Mouse (Mus musculus) liver, adult 2 months (tissue): ENCODE measurements around the gene Sorbs1. TPM values are rescaled to one million over a fixed set of nuclear protein-coding genes. Genes with fewer than 3 reads are reported as not detected.

Source experiments
- DNase-seq: peaks from one replicate; pipeline ENCODE4 v3.0.0-alpha.2; 2011; ENCODE audit warnings: low read depth, low spot score; ENCODE audit errors: extremely low read depth
- H3K27ac ChIP-seq: fragments of 200-500 bp; replicated peaks from 2 replicates; pipeline ENCODE4 v1.5.1; 2012; ENCODE audit warnings: low read depth, mild to moderate bottlenecking, control low read depth, inconsistent platforms, low read length; ENCODE audit not compliant: insufficient read depth
- H3K27me3 ChIP-seq: fragments of 200-500 bp; 2 replicates; pipeline ENCODE4 v1.6.1; 2012; ENCODE audit warnings: mild to moderate bottlenecking, moderate library complexity, low read length, inconsistent platforms; ENCODE audit not compliant: control insufficient read depth, insufficient read depth
- H3K36me3 ChIP-seq: fragments of 200-500 bp; 2 replicates; pipeline ENCODE4 v1.6.1; 2012; ENCODE audit warnings: low read length, inconsistent platforms; ENCODE audit not compliant: control insufficient read depth, insufficient read depth
- H3K4me1 ChIP-seq: fragments of 200-500 bp; 2 replicates; pipeline ENCODE4 v1.6.1; 2011; ENCODE audit warnings: low read length; ENCODE audit not compliant: control insufficient read depth, insufficient read depth
- H3K4me3 ChIP-seq: fragments of 200-500 bp; 2 replicates; pipeline ENCODE4 v1.5.1; 2011; ENCODE audit warnings: low read depth, mild to moderate bottlenecking, control low read depth, low read length, moderate library complexity; ENCODE audit not compliant: insufficient read depth
- H3K79me2 ChIP-seq: fragments of 200-500 bp; 2 replicates; pipeline ENCODE4 v1.6.1; 2012; ENCODE audit warnings: inconsistent platforms, mild to moderate bottlenecking, low read length, moderate library complexity; ENCODE audit not compliant: control insufficient read depth, insufficient read depth
- H3K9ac ChIP-seq: fragments of 200-500 bp; 2 replicates; pipeline ENCODE4 v1.6.1; 2012; ENCODE audit warnings: low read depth, mild to moderate bottlenecking, control low read depth, inconsistent platforms, low read length
- CTCF ChIP-seq: fragments of 200-500 bp; IDR thresholded peaks from 2 replicates; pipeline ENCODE4 v1.5.1; 2011; ENCODE audit warnings: low read depth, low read length, control low read depth
- POLR2A ChIP-seq: fragments of 200-500 bp; IDR thresholded peaks from 2 replicates; pipeline ENCODE4 v1.6.1; 2011; ENCODE audit warnings: low read length, control low read depth; ENCODE audit not compliant: insufficient read depth; ENCODE audit errors: extremely low read depth
- WGBS: fragments of 180-500 bp; shearing (Covaris S2); methylation state at CpG from one replicate; pipeline ENCODE4 v1.1.7; 2018; 5-methylcytosine and 5-hydroxymethylcytosine counted together
- polyA plus RNA-seq: library from polyadenylated mRNA; depleted of rRNA; stranded (reverse); fragments of >200 nt; gene quantifications from 2 replicates; pipeline ENCODE4 v1.2.3, GENCODE M21; 2012
- total RNA-seq: library from RNA; depleted of rRNA; stranded (reverse); fragments of >200 nt; gene quantifications from 2 replicates; pipeline ENCODE4 v1.2.3, GENCODE M21; 2014

The Sorbs1 gene
- total and polyA plus RNA-seq, 2 experiments = 12.0 to 41.0 TPM

DNA sequence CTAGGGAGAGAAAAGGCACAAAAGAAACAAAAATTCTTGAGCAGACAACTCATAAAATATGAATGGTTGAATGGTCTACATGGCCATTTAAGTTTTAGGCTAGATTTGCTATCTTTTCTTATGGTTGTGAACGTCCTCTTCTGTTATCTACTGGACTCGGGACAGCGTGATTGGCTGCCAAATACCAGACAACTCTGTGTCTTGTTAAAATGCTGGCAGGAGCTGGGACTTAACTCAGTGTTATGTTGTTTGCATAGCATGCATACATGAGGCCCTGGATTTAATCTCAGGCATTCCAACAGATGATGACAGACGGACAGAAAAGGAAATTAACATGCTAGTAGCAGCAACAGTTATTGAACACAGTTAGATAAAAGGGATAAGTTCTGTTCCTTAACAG lies 72.6 kb downstream of the Sorbs1 start:
- peak; percentile 57 for DNase-seq
- no peak overlapping the region for H3K4me3 ChIP-seq
- H3K4me1 ChIP-seq = peaks cover 20% of the 10 kb centered on the region
- WGBS = 31% methylated on average over 4 of the region's 4 CpGs
- no peak for TF ChIP-seq CTCF
- no peak for TF ChIP-seq POLR2A
- H3K27me3 ChIP-seq = no peaks in the 10 kb centered on the region
- no peaks in the 10 kb centered on the region; the same call in 1 of the 2 replicates for H3K79me2 ChIP-seq
- no peak overlapping the region for H3K9ac ChIP-seq
- H3K36me3 ChIP-seq = no peaks in the 10 kb centered on the region
- H3K27ac ChIP-seq = no peak overlapping the region

- Histone ChIP-seq H3K4me1 (peaks cover 20% of the 10 kb centered on the region), H3K9ac (no peak overlapping the region), H3K27ac (no peak overlapping the region), H3K4me3 (no peak overlapping the region), H3K79me2 (no peaks in the 10 kb centered on the region; the same call in 1 of the 2 replicates), H3K36me3 (no peaks in the 10 kb centered on the region), H3K27me3 (no peaks in the 10 kb centered on the region)
- no peak for DNase-seq
- 97% methylated on average over 10 of the region's 10 CpGs for WGBS
- TF ChIP-seq POLR2A = no peak
- no peak for TF ChIP-seq CTCF
Observed at GRCm38 (mm10) chr19:40438907-40439306, 74.7 kb downstream of the Sorbs1 start.

DNA sequence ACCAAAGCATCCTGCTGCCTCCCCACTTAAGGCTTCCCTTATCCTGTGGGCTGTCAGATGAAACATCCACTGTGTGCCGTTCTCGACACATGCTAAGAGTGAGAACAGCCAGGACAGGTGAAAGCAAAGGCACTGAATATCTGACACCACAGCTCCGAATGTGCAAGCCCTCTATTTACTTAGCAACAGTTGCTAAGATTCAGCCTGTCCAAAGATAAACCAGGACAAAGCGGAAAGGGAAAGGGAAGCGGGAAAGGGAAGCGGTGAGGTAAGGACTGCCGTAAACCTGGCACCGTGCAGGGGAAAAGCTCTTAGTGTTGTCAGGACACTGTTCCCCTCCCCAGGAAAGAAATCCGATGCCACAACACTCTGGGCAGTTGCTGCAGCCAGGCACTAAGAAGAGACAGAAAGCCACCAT lies 75.9 kb downstream of the Sorbs1 start:
- H3K4me1 ChIP-seq = peaks cover 24% of the 10 kb centered on the region
- TF ChIP-seq POLR2A (no peak), CTCF (no peak)
- peak overlapping the region; percentile 32 for H3K9ac ChIP-seq
- peak overlapping the region; percentile 13 for H3K4me3 ChIP-seq
- 7% methylated on average over 9 of the region's 9 CpGs for WGBS
- H3K79me2 ChIP-seq = no peaks in the 10 kb centered on the region; the same call in 1 of the 2 replicates
- peak overlapping the region; percentile 74 for H3K27ac ChIP-seq
- H3K36me3 ChIP-seq = no peaks in the 10 kb centered on the region
- H3K27me3 ChIP-seq = no peaks in the 10 kb centered on the region
- peak; percentile 74 for DNase-seq

DNA sequence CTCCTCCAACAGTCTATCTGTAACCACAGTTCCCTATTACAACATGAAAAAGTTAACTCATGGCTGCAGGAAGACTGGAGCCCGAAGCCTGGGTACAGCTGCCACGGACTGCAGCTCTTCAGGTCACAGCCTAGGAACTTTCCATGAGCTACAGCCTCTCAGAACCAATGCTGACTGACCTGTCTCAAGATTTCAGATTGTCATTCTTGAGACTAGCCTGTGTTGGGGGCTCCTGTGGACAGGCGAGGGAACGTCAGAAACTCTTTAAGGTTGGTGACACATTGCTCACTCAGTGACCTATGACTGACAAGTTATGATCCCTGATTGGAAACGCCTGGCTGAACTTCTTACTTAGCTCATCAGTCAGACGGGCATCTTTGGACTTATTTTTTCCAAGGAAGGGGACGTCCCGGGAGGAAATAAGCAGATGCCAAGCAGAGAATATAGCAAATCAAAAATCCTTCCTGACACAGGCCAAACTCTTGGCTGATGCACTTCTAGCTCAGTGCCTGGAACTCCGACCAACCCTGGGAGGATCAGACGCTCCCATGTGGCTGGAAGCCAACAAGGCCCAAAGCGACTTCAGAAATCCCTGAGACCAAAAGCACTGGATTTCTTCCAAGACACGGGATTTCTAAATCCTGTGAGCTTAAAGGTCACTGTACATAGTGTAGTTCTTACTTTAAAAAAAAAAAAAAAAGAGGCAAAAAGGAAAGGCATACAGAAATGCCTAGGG lies 76.9 kb downstream of the Sorbs1 start:
- no peaks in the 10 kb centered on the region for H3K36me3 ChIP-seq
- WGBS = 52% methylated on average over 12 of the region's 12 CpGs
- no peaks in the 10 kb centered on the region for H3K27me3 ChIP-seq
- H3K4me3 ChIP-seq = no peak overlapping the region
- H3K27ac ChIP-seq = peak overlapping the region; percentile 74
- DNase-seq = peak; percentile 83
- TF ChIP-seq CTCF (no peak), POLR2A (no peak)
- H3K9ac ChIP-seq = no peak overlapping the region
- H3K79me2 ChIP-seq = no peaks in the 10 kb centered on the region; the same call in 1 of the 2 replicates
- peaks cover 27% of the 10 kb centered on the region for H3K4me1 ChIP-seq

- Histone ChIP-seq H3K27ac (no peak overlapping the region), H3K4me3 (no peak overlapping the region), H3K4me1 (peaks cover 27% of the 10 kb centered on the region), H3K79me2 (peaks cover 4% of the 10 kb centered on the region; the same call in 1 of the 2 replicates), H3K27me3 (no peaks in the 10 kb centered on the region), H3K36me3 (no peaks in the 10 kb centered on the region), H3K9ac (no peak overlapping the region)
- no peak for TF ChIP-seq CTCF
- no peak for TF ChIP-seq POLR2A
- WGBS = 83% methylated on average over 2 of the region's 2 CpGs
- DNase-seq = no peak
Observed at GRCm38 (mm10) chr19:40435797-40436196, 77.8 kb downstream of the Sorbs1 start.

GRCm38 (mm10) chr19:40435045-40435444 lies 78.5 kb downstream of the Sorbs1 start:
- WGBS = 82% methylated on average over 7 of the region's 7 CpGs
- DNase-seq = no peak

More at GRCm38 (mm10) chr19:40435045-40435444, 78.5 kb downstream of the Sorbs1 start:
- Histone ChIP-seq H3K79me2 (peaks cover 7% of the 10 kb centered on the region; the same call in 1 of the 2 replicates), H3K36me3 (no peaks in the 10 kb centered on the region), H3K27ac (no peak overlapping the region), H3K4me1 (peaks cover 24% of the 10 kb centered on the region), H3K27me3 (no peaks in the 10 kb centered on the region), H3K9ac (no peak overlapping the region), H3K4me3 (no peak overlapping the region)
- no peak for TF ChIP-seq CTCF
- TF ChIP-seq POLR2A = no peak
